Mouse (Mus musculus) forebrain, embryonic 16.5 days (tissue): ENCODE measurements at regions not wholly inside any gene's neighbourhood (a gene's known extent, or its start where the extent isn't known, plus 50 kb on each side); places are given as distances from the start of the nearest gene placed in this dataset.

ENCODE experiments used
- ATAC-seq: fragments of 200-750 bp; cut with Nextera tagmentation; 2 replicates; pipeline ENCODE4 v1.8.0; 2017; ENCODE audit warnings: mild to moderate bottlenecking, moderate library complexity
- H3K27ac ChIP-seq: fragments of 300-500 bp; sonication (generic); 2 replicates; pipeline ENCODE4 v1.5.1; 2014; ENCODE audit warnings: low read length, control low read depth
- H3K27me3 ChIP-seq: fragments of 300-500 bp; sonication (generic); replicated peaks from 2 replicates; pipeline ENCODE4 v1.6.1; 2014; ENCODE audit warnings: low read length; ENCODE audit not compliant: control insufficient read depth, insufficient read depth
- H3K36me3 ChIP-seq: fragments of 300-500 bp; sonication (generic); 2 replicates; pipeline ENCODE4 v1.6.1; 2014; ENCODE audit not compliant: control insufficient read depth, insufficient read depth
- H3K4me1 ChIP-seq: fragments of 300-500 bp; sonication (generic); replicated peaks from 2 replicates; pipeline ENCODE4 v1.6.1; 2014; ENCODE audit warnings: low read length; ENCODE audit not compliant: control insufficient read depth, insufficient read depth
- H3K4me2 ChIP-seq: fragments of 300-500 bp; sonication (generic); 2 replicates; pipeline ENCODE4 v1.6.1; 2014; ENCODE audit warnings: mild to moderate bottlenecking, low read length, control low read depth
- H3K4me3 ChIP-seq: fragments of 300-500 bp; sonication (generic); replicated peaks from 2 replicates; pipeline ENCODE4 v1.5.1; 2014; ENCODE audit warnings: mild to moderate bottlenecking, low read length, control low read depth
- H3K9ac ChIP-seq: fragments of 300-500 bp; sonication (generic); replicated peaks from 2 replicates; pipeline ENCODE4 v1.6.1; 2014; ENCODE audit warnings: low read depth, low read length, control low read depth
- H3K9me3 ChIP-seq: fragments of 300-500 bp; sonication (generic); 2 replicates; pipeline ENCODE4 v1.6.1; 2016; ENCODE audit warnings: low read length; ENCODE audit not compliant: control insufficient read depth
- WGBS: fragments of 180-500 bp; shearing (Covaris S2); extraction: QIAGEN DNeasy Blood & Tissue Kit; methylation state at CpG from one replicate; pipeline ENCODE4 v1.1.7; 2014; 5-methylcytosine and 5-hydroxymethylcytosine counted together

DNA sequence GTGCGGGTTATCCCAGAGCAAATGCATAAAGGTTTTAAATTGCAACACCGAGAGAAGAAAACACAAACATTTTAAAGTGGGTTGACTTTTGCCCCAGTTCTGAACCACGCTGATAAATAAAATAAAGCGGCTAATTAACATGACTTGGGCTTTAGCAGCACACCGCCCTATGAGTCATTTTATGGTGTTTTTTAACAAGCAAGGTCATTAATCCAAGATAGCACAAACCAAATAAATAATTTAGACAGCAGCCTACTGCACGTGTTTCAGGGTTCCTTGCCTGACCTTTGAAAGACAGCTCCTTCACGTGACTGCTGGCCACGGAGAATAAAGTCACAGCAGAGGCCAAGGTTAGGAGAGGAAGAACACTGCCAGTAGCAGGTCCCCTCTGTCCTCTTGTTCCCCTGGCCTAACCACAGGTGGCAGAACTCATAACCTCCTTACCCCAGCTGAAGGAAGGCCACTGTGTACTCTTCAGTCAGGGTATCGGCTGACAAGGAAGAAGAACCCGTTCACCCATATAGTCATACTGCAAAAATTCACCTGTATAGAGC is 371.8 kb upstream of the Acvr2a start:
- Histone ChIP-seq H3K9ac (no peak overlapping the region), H3K36me3 (no peaks in the 10 kb centered on the region), H3K4me2 (no peak overlapping the region), H3K9me3 (no peaks in the 10 kb centered on the region), H3K27ac (no peak overlapping the region), H3K27me3 (no peaks in the 10 kb centered on the region), H3K4me3 (no peak overlapping the region), H3K4me1 (peaks cover 6% of the 10 kb centered on the region; the same call in 1 of the 2 replicates)
- no peak for ATAC-seq
- 75% methylated on average over 10 of the region's 10 CpGs for WGBS

DNA sequence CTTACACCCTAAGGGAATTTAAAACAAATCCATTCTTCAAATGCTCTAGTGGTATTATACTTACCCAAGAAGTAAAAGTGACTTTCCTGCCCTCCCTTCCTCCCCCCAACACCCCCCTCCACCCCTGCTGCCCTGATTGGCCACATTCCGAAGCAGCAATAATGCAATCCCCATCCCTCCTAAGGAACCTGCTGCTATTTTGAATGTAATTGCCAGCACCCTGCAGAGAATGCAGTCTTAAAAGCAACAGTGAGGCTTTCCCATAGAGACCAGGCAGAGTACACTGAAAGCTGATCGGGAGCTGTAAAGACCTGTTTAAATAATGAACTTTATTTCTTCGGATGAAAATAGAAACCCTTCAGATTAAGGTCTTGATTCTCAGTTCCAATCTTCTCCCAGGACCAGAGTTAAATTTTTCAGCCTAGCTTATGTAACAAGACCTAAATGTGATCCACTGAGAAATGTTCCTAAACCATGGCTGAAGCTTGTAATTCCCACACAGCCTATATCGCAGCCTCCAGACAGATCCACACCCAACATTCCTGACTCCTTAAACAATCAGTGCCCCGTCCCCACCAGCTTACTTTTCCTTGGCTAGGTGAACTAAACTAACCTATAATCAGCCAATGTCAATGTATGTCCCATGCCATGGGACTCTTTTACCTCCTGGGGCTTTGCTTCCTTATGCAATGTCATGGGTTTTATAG is 367.9 kb upstream of the Acvr2a start:
- H3K9ac ChIP-seq, result no peak overlapping the region
- WGBS, result 7% methylated on average over 5 of the region's 5 CpGs
- peaks cover 6% of the 10 kb centered on the region; the same call in 1 of the 2 replicates for H3K4me1 ChIP-seq
- no peaks in the 10 kb centered on the region for H3K27me3 ChIP-seq
- H3K4me2 ChIP-seq, result no peak overlapping the region
- ATAC-seq, result no peak
- H3K36me3 ChIP-seq, result no peaks in the 10 kb centered on the region
- no peaks in the 10 kb centered on the region for H3K9me3 ChIP-seq
- H3K4me3 ChIP-seq, result no peak overlapping the region
- no peak overlapping the region for H3K27ac ChIP-seq

DNA sequence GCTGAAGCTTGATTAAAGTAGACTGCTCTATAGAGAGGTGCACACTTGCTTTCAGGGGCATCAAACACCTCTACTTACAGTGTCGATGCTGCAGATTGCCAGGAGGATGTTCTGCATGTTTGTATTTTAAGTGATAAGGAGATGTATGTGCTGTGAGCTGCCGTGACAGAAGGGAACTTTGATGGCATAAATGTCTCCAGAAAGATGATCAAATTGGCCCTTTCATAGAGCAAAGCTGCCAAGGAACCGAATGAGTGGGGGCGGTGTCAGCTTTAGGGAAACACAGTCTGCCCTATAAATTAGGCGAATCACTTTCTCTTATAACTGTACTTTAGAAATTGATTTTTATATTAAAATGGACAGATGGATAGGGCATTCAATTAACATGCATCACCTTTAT is 367.3 kb upstream of the Acvr2a start:
- H3K4me2 ChIP-seq, result no peak overlapping the region
- no peak overlapping the region for H3K27ac ChIP-seq
- no peaks in the 10 kb centered on the region for H3K27me3 ChIP-seq
- no peaks in the 10 kb centered on the region for H3K36me3 ChIP-seq
- no peaks in the 10 kb centered on the region for H3K9me3 ChIP-seq
- no peak overlapping the region for H3K9ac ChIP-seq
- ATAC-seq, result peak; percentile 20; the same call in 1 of the 2 replicates
- no peak overlapping the region for H3K4me3 ChIP-seq
- H3K4me1 ChIP-seq, result peaks cover 4% of the 10 kb centered on the region; the same call in 1 of the 2 replicates
- WGBS, result 48% methylated on average over 5 of the region's 5 CpGs

DNA sequence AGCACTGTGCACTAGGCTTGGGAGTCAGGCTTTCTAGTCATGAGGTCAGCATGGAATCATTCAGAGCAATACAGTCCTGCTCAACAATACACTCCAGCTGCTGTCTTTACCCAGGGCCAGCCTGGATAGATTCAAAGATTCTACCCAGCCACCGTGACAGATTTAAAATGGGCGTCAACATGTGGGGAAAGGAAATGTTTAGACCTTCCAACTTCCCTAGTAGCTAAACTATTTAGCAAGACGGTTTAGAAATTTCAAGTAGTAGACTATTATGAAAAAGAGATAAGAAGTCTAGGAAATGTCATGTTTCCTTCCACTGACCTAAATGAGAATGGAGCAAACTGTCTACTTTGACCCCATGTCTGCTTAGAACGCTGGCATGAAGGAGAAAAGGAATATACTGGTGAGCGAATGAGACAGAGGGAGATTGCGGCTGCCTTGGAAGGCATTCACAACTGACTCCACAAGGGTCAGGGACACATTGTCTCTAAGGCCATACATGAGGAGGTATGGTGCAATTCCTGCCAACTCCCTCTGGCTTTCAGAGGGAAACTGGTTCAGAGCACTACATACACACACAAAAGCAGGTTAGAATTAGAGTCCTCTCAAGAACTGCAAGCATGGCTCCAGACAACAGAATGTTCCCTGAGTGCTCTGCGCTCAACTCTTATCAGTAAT is 364.6 kb upstream of the Acvr2a start:
- H3K27me3 ChIP-seq, result no peaks in the 10 kb centered on the region
- ATAC-seq, result no peak
- no peak overlapping the region for H3K27ac ChIP-seq
- no peaks in the 10 kb centered on the region for H3K36me3 ChIP-seq
- H3K4me1 ChIP-seq, result peaks cover 4% of the 10 kb centered on the region; the same call in 1 of the 2 replicates
- H3K4me2 ChIP-seq, result no peak overlapping the region
- 89% methylated on average over 7 of the region's 7 CpGs for WGBS
- no peaks in the 10 kb centered on the region for H3K9me3 ChIP-seq
- H3K9ac ChIP-seq, result no peak overlapping the region
- no peak overlapping the region for H3K4me3 ChIP-seq

DNA sequence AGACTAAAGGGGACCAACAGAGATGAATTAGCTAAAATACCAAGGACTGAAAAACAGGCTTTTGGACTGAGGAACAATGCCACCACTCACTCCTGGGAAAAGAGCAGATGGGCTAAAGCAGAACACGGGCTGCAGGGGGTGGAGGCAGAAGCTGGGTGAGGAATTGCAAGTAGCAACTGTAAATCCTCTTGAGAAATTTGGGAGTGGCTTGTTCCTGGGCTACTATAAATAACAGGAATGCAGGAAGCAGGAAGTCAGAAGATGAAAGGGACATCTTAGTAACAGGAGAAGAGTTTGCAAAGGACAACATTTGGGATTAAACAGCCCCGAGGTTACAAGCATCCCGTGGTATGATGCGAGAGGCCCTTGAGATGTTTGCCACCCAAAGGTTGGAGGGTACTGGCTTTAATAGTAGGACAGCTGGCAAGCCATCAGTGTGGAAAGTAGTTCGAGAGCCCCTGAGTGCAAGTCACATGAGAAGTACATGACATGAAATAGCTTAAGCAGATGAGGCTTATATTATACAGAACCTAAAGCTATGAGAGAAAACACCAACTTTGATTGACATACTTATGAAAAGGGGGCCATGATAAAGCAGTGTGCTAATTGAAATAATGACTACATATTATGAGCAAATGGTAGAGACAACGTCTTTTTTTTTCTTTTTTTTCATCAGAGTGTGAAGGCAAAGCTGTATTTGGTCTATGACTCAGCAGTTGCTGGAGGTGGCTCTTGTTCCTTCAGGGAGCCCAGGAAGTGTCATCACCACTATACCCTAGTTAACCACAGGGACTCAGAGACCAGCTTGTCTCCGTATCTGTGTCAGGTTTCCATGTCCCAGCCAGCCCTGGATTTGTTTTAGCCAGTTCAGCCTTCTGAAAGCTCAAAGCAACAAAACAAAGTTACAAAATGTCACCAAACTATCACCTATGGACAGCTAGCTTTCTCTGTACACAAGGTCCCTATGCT is 357.6 kb upstream of the Acvr2a start:
- no peaks in the 10 kb centered on the region for H3K27me3 ChIP-seq
- H3K4me2 ChIP-seq, result no peak overlapping the region
- no peak overlapping the region for H3K4me3 ChIP-seq
- 68% methylated on average over 7 of the region's 7 CpGs for WGBS
- no peaks in the 10 kb centered on the region for H3K36me3 ChIP-seq
- H3K27ac ChIP-seq, result no peak overlapping the region
- H3K9ac ChIP-seq, result no peak overlapping the region
- no peak; the same call in 1 of the 2 replicates for ATAC-seq
- H3K9me3 ChIP-seq, result no peaks in the 10 kb centered on the region
- H3K4me1 ChIP-seq, result no peaks in the 10 kb centered on the region

DNA sequence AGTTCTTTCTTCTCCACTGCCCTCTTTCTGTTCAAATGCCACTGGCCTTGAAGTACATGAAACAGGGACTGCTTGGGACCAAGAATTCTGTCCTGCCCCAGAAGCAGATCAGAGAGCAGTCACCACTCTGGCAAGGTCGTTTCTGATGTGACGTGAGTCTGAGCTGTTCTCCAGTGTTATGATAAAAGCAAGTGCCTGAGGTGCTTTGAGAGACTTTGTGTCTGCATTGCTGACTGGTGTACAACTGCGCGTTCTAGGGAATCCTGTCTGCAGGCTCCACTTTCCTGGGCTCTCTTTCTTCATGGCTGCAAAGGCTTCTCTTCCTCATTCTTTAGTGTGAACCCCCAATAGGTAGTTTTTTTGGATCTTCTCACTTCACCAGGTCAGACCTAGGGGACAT is 356.8 kb upstream of the Acvr2a start:
- H3K4me2 ChIP-seq, result no peak overlapping the region
- H3K4me3 ChIP-seq, result no peak overlapping the region
- no peak for ATAC-seq
- WGBS, result 88% methylated on average over 4 of the region's 4 CpGs
- H3K4me1 ChIP-seq, result no peaks in the 10 kb centered on the region
- no peaks in the 10 kb centered on the region for H3K36me3 ChIP-seq
- no peak overlapping the region for H3K27ac ChIP-seq
- no peaks in the 10 kb centered on the region for H3K27me3 ChIP-seq
- H3K9me3 ChIP-seq, result no peaks in the 10 kb centered on the region
- no peak overlapping the region for H3K9ac ChIP-seq

DNA sequence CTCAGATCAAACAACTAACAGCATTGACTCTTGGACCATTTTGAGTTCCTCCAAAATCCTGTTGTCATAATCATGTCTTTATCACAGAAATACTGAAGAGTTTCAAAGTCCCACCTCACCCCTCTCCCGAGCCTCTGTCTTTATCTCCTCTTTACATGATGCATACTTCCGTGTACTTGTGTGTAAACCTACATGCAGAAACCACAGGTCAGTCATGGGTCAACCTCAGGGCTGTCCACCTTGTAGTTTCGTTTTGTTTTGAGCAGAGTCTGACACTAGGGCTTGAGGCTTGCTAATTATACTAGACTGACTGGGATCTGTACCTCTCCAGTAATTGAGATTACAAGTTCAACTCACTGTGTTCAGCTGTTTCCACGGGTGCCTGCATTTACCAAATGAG is 348.4 kb upstream of the Acvr2a start:
- Histone ChIP-seq H3K36me3 (no peaks in the 10 kb centered on the region), H3K4me3 (no peak overlapping the region), H3K9me3 (no peaks in the 10 kb centered on the region), H3K9ac (no peak overlapping the region), H3K4me2 (no peak overlapping the region), H3K27me3 (no peaks in the 10 kb centered on the region), H3K4me1 (peaks cover 3% of the 10 kb centered on the region; the same call in 1 of the 2 replicates), H3K27ac (no peak overlapping the region)
- 92% methylated on average over 4 of the region's 4 CpGs for WGBS
- no peak for ATAC-seq

DNA sequence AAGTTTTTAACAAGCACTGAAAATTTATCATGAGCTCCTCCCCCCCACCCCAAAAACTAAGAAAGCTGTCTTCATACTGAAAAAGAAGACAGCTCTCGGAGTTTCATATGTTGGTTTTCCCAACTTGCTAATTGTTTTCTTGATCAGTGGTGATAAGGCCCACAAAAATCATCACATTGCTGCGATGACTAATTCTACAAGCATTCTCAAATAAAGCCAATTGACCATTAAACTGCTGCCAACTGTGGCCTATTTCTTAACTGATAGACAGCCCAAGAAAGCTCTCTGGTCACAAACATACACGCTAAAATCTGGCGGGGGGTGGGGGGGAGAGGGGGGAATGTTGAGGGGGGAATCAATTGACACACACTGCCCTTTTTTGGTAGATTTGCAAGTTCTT is 345.0 kb upstream of the Acvr2a start:
- H3K27ac ChIP-seq, result no peak overlapping the region
- no peak overlapping the region for H3K4me3 ChIP-seq
- WGBS, result 51% methylated on average over 4 of the region's 4 CpGs
- H3K4me2 ChIP-seq, result no peak overlapping the region
- no peaks in the 10 kb centered on the region for H3K9me3 ChIP-seq
- no peak overlapping the region for H3K9ac ChIP-seq
- H3K27me3 ChIP-seq, result no peaks in the 10 kb centered on the region
- no peaks in the 10 kb centered on the region for H3K36me3 ChIP-seq
- no peak for ATAC-seq
- H3K4me1 ChIP-seq, result peaks cover 3% of the 10 kb centered on the region; the same call in 1 of the 2 replicates

DNA sequence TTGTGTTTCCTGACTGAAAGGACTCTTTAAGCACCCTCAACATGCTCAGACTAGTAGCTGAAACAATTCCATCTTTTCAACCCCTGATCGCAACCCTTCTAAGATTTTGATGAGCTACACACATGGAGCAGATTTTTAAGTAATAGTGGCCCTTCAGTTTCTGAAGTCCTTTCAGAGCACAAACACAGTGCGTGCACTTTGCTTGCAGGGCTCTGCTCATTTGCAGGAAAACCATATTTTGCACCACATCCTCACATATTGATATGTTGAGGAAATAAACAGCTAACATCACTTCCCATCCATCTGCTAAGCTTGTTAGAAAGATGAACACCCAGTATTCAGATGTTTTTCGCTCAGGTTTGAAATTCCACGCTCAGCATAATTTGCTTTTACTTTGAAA is 344.6 kb upstream of the Acvr2a start:
- H3K4me2 ChIP-seq, result no peak overlapping the region
- H3K4me3 ChIP-seq, result no peak overlapping the region
- ATAC-seq, result no peak
- WGBS, result 58% methylated on average over 4 of the region's 4 CpGs
- peaks cover 3% of the 10 kb centered on the region; the same call in 1 of the 2 replicates for H3K4me1 ChIP-seq
- no peak overlapping the region for H3K27ac ChIP-seq
- no peak overlapping the region for H3K9ac ChIP-seq
- no peaks in the 10 kb centered on the region for H3K36me3 ChIP-seq
- H3K9me3 ChIP-seq, result no peaks in the 10 kb centered on the region
- no peaks in the 10 kb centered on the region for H3K27me3 ChIP-seq
